Mouse (Mus musculus) midbrain, embryonic 16.5 days (tissue): Measurements from ENCODE around the gene 2310011J03Rik. TPM values are rescaled to one million over a fixed set of nuclear protein-coding genes. Genes with fewer than 3 reads are reported as not detected.
A peak's percentile ranks its signal among the peaks of the same experiment; 100 is the strongest.

Source experiments
- ATAC-seq: fragments of 200-750 bp; cut with Nextera tagmentation; 2 replicates; pipeline ENCODE4 v1.8.0; 2017; ENCODE audit warnings: moderate TSS enrichment
- H3K27ac ChIP-seq: fragments of 300-500 bp; sonication (generic); 2 replicates; pipeline ENCODE4 v1.5.1; 2014; ENCODE audit warnings: mild to moderate bottlenecking, low read length, mixed read lengths
- H3K27me3 ChIP-seq: fragments of 300-500 bp; sonication (generic); 2 replicates; pipeline ENCODE4 v1.6.1; 2014; ENCODE audit warnings: low read depth, low read length, mixed read lengths; ENCODE audit not compliant: control insufficient read depth, insufficient read depth
- H3K36me3 ChIP-seq: fragments of 300-500 bp; sonication (generic); 2 replicates; pipeline ENCODE4 v1.6.1; 2014; ENCODE audit warnings: mild to moderate bottlenecking, low read length, moderate library complexity, mixed read lengths; ENCODE audit not compliant: control insufficient read depth, insufficient read depth
- H3K4me1 ChIP-seq: fragments of 300-500 bp; sonication (generic); 2 replicates; pipeline ENCODE4 v1.6.1; 2014; ENCODE audit warnings: mild to moderate bottlenecking, low read length, mixed read lengths; ENCODE audit not compliant: control insufficient read depth, insufficient read depth
- H3K4me2 ChIP-seq: fragments of 300-500 bp; sonication (generic); 2 replicates; pipeline ENCODE4 v1.6.1; 2014; ENCODE audit warnings: mild to moderate bottlenecking, low read length, mixed read lengths
- H3K4me3 ChIP-seq: fragments of 300-500 bp; sonication (generic); 2 replicates; pipeline ENCODE4 v1.5.1; 2014; ENCODE audit warnings: low read depth, mild to moderate bottlenecking, low read length, moderate library complexity, mixed read lengths
- H3K9ac ChIP-seq: fragments of 300-500 bp; sonication (generic); 2 replicates; pipeline ENCODE4 v1.6.1; 2014; ENCODE audit warnings: low read depth, low read length, mixed read lengths
- H3K9me3 ChIP-seq: fragments of 300-500 bp; sonication (generic); replicated peaks from 2 replicates; pipeline ENCODE4 v1.6.1; 2014; ENCODE audit warnings: mild to moderate bottlenecking, low read length, mixed read lengths; ENCODE audit not compliant: control insufficient read depth, poor library complexity, severe bottlenecking
- WGBS: fragments of 180-500 bp; shearing (Covaris S2); extraction: QIAGEN DNeasy Blood & Tissue Kit; methylation state at CpG from one replicate; pipeline ENCODE4 v1.1.7; 2014; 5-methylcytosine and 5-hydroxymethylcytosine counted together
- polyA plus RNA-seq: library from polyadenylated mRNA; unstranded; fragments of >200 nt; fragmentation: Nextera tagmentation; extraction: Ambion mirVana; gene quantifications from 2 replicates; pipeline ENCODE4 v1.2.1, GENCODE M21; 2015

Gene 2310011J03Rik
- polyA plus RNA-seq, 1 experiment from 2014 or later: 26.7 TPM

DNA sequence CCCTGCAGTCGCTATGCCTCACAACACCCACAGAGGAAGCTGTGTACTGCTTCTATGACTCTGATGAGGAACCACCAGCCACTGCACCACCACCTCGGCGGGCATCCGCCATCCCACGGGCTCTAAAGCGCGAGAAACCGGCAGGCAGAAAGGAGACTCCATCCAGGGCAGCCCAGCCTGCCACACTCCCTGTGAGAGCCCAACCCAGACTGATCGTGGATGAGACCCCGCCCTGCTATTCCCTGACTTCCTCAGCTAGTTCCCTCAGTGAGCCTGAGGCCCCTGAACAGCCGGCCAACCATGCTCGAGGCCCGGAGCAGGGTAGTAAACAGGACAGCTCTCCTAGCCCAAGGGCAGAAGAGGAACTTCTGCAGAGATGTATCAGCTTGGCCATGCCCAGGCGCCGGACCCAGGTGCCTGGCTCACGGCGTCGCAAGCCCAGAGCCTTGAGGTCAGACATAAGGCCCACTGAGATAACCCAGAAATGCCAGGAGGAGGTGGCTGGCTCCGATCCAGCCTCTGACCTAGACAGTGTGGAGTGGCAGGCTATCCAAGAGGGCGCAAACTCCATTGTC is 6.6 kb downstream of the 2310011J03Rik start:
- Histone ChIP-seq H3K27me3 (no peaks in the 10 kb centered on the region), H3K9ac (no peak overlapping the region), H3K4me2 (no peak overlapping the region), H3K4me1 (no peaks in the 10 kb centered on the region; the same call in 1 of the 2 replicates), H3K36me3 (peaks cover 75% of the 10 kb centered on the region), H3K9me3 (no peaks in the 10 kb centered on the region), H3K27ac (no peak overlapping the region), H3K4me3 (no peak overlapping the region)
- no peak for ATAC-seq
- WGBS: 67% methylated on average over 20 of the region's 20 CpGs

GRCm38 (mm10) chr10:80312586-80313504 is 7.5 kb downstream of the 2310011J03Rik start:
- no peak overlapping the region for H3K27ac ChIP-seq
- no peaks in the 10 kb centered on the region for H3K9me3 ChIP-seq
- peaks cover 79% of the 10 kb centered on the region for H3K36me3 ChIP-seq
- no peak overlapping the region for H3K4me3 ChIP-seq
- H3K4me1 ChIP-seq: no peaks in the 10 kb centered on the region
- no peak overlapping the region for H3K9ac ChIP-seq
- ATAC-seq: no peak
- H3K4me2 ChIP-seq: no peak overlapping the region
- H3K27me3 ChIP-seq: no peaks in the 10 kb centered on the region
- 79% methylated on average over 54 of the region's 54 CpGs for WGBS

DNA sequence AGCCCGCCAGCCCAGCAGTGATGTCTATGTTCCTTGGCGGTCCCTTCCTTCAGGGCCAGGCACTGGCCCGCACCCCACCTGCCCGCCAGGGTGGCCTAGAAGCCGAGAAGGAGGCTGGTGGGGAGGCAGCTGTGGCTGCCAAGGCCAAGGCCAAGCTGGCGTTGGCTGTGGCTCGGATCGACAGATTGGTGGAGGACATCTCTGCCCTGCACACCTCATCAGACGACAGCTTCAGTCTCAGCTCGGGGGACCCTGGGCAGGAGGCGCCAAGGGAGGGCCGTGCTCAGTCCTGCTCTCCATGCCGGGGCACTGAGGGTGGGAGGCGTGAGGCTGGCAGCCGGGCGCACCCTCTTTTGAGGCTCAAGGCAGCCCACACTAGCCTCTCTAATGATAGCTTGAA is 8.8 kb downstream of the 2310011J03Rik start:
- Histone ChIP-seq H3K4me1 (no peaks in the 10 kb centered on the region), H3K27ac (no peak overlapping the region), H3K27me3 (no peaks in the 10 kb centered on the region), H3K4me2 (no peak overlapping the region), H3K36me3 (peaks cover 82% of the 10 kb centered on the region), H3K9me3 (no peaks in the 10 kb centered on the region), H3K9ac (no peak overlapping the region), H3K4me3 (no peak overlapping the region)
- ATAC-seq: no peak
- WGBS: 90% methylated on average over 16 of the region's 16 CpGs

- Histone ChIP-seq H3K27ac (no peak overlapping the region), H3K4me1 (peaks cover 37% of the 10 kb centered on the region), H3K27me3 (no peaks in the 10 kb centered on the region), H3K36me3 (peaks cover 54% of the 10 kb centered on the region), H3K4me3 (no peak overlapping the region), H3K9me3 (no peaks in the 10 kb centered on the region), H3K4me2 (peak overlapping the region; percentile 20; the same call in 1 of the 2 replicates), H3K9ac (no peak overlapping the region; the same call in 1 of the 2 replicates)
- no peak for ATAC-seq
- WGBS: 35% methylated on average over 25 of the region's 25 CpGs
Observed at GRCm38 (mm10) chr10:80304862-80305261, 15.5 kb downstream of the 2310011J03Rik start.

GRCm38 (mm10) chr10:80304458-80304857 is 15.9 kb downstream of the 2310011J03Rik start:
- Histone ChIP-seq H3K4me3 (no peak overlapping the region), H3K4me1 (peaks cover 37% of the 10 kb centered on the region), H3K36me3 (peaks cover 53% of the 10 kb centered on the region), H3K27me3 (no peaks in the 10 kb centered on the region), H3K9me3 (no peaks in the 10 kb centered on the region), H3K27ac (no peak overlapping the region), H3K9ac (peak overlapping the region; percentile 32; the same call in 1 of the 2 replicates), H3K4me2 (peak overlapping the region; percentile 20; the same call in 1 of the 2 replicates)
- ATAC-seq: no peak
- 46% methylated on average over 12 of the region's 12 CpGs for WGBS

DNA sequence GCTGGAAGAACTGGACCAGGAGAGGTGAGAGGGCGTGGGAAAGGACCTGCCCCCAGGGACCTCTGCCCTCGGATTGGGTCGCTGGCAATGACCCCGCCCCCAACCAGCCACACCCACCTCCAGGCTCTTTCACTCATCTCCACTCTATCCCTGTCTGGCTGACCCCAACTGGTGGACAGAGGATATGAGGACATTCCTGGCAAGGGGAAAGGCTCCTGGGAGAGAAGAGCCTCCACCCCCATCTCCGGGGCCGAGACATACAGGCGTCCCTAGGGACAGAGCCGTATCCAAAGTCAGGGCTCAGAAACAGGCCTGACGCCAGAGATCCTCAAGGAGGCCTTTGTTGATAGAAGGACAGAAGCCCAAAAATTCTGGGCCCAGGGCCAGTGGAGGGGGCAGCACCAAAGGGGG is 17.9 kb downstream of the 2310011J03Rik start:
- Histone ChIP-seq H3K27me3 (no peaks in the 10 kb centered on the region), H3K36me3 (peaks cover 35% of the 10 kb centered on the region), H3K4me2 (peak overlapping the region; percentile 95), H3K4me1 (peaks cover 49% of the 10 kb centered on the region), H3K9ac (peak overlapping the region; percentile 93), H3K9me3 (no peaks in the 10 kb centered on the region), H3K4me3 (peak overlapping the region; percentile 69), H3K27ac (peak overlapping the region; percentile 99)
- ATAC-seq: no peak
- WGBS: 10% methylated on average over 9 of the region's 9 CpGs

DNA sequence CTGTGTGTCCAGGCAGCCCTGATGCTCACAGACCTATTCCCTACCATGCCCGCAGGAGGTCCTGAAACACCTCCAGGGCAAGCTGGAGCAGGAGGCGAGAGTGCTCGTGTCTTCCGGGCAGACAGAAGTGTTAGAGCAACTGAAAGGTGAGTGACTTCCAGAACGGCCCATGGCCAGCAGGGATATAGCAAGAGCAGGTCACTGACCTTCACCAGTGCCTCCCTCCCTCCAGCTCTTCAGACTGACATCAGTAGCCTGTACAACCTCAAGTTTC is 18.3 kb downstream of the 2310011J03Rik start:
- 51% methylated on average over 5 of the region's 5 CpGs for WGBS
- peaks cover 52% of the 10 kb centered on the region for H3K4me1 ChIP-seq
- peak overlapping the region; percentile 69 for H3K4me3 ChIP-seq
- no peak for ATAC-seq
- H3K27ac ChIP-seq: peak overlapping the region; percentile 99
- no peaks in the 10 kb centered on the region for H3K27me3 ChIP-seq
- H3K36me3 ChIP-seq: peaks cover 30% of the 10 kb centered on the region
- no peaks in the 10 kb centered on the region for H3K9me3 ChIP-seq
- peak overlapping the region; percentile 93 for H3K9ac ChIP-seq
- H3K4me2 ChIP-seq: peak overlapping the region; percentile 95

- Histone ChIP-seq H3K27me3 (no peaks in the 10 kb centered on the region), H3K27ac (peak overlapping the region; percentile 99), H3K9ac (peak overlapping the region; percentile 93), H3K4me1 (peaks cover 58% of the 10 kb centered on the region), H3K4me2 (peak overlapping the region; percentile 95), H3K4me3 (peak overlapping the region; percentile 69), H3K36me3 (peaks cover 25% of the 10 kb centered on the region), H3K9me3 (no peaks in the 10 kb centered on the region)
- no peak for ATAC-seq
- 51% methylated on average over 10 of the region's 10 CpGs for WGBS
Observed at GRCm38 (mm10) chr10:80301256-80302081, 18.9 kb downstream of the 2310011J03Rik start.
